Mouse (Mus musculus) lung, adult 2 months (tissue): ENCODE measurements around the gene C1ql4. TPM values are rescaled to one million over a fixed set of nuclear protein-coding genes. Genes with fewer than 3 reads are reported as not detected.

Experiments
- DNase-seq: peaks from one replicate; pipeline ENCODE4 v3.0.0; 2022
- H3K4me1 ChIP-seq: fragments of 200-500 bp; 2 replicates; pipeline ENCODE4 v1.6.1; 2011; ENCODE audit warnings: low read length; ENCODE audit not compliant: control insufficient read depth, insufficient read depth
- H3K4me3 ChIP-seq: fragments of 200-500 bp; replicated peaks from 2 replicates; pipeline ENCODE3; 2011; ENCODE audit warnings: low read depth, mild to moderate bottlenecking, control low read depth, low read length; ENCODE audit errors: extremely low read depth
- CTCF ChIP-seq: fragments of 200-500 bp; IDR thresholded peaks from 2 replicates; pipeline ENCODE4 v1.5.1; 2011; ENCODE audit warnings: mild to moderate bottlenecking, low read length, control low read depth; ENCODE audit not compliant: insufficient read depth
- POLR2A ChIP-seq: fragments of 200-500 bp; IDR thresholded peaks from 2 replicates; pipeline ENCODE4 v1.6.1; 2011; ENCODE audit warnings: low read depth, mild to moderate bottlenecking, control low read depth, low read length, borderline replicate concordance; ENCODE audit errors: extremely low read depth
- WGBS: fragments of 180-500 bp; shearing (Covaris S2); methylation state at CpG from one replicate; pipeline ENCODE4 v1.1.7; 2018; 5-methylcytosine and 5-hydroxymethylcytosine counted together
- polyA plus RNA-seq: library from polyadenylated mRNA; depleted of rRNA; stranded (reverse); fragments of >200 nt; gene quantifications from 2 replicates; pipeline ENCODE4 v1.2.3, GENCODE M21; 2012

The C1ql4 gene
- polyA plus RNA-seq, 1 experiment, result not detected

DNA sequence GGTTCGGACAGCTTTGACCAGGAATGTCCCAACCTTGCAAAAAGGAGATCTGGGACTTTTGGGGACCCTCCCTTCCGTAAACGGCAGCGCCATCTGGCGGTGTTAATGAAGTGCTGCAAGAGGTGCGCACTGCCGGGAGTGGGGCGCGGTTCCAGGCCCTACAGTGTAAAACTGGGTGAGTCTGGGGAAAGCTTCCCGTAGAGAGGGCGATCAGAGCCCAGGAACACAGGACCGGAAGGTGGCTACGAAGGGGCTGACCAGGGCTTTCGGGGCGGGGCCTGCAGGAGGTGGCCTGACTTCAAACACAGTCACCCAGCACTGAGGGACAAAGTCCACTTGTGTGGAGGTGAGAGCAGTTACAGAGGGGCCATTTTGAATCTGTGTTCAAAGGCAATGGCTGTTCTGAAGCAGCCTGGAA, 11.5 kb upstream of the C1ql4 start:
- H3K4me3 ChIP-seq, result no peak overlapping the region
- peak; percentile 73 for TF ChIP-seq CTCF
- no peak for TF ChIP-seq POLR2A
- WGBS, result 6% methylated on average over 15 of the region's 15 CpGs

DNA sequence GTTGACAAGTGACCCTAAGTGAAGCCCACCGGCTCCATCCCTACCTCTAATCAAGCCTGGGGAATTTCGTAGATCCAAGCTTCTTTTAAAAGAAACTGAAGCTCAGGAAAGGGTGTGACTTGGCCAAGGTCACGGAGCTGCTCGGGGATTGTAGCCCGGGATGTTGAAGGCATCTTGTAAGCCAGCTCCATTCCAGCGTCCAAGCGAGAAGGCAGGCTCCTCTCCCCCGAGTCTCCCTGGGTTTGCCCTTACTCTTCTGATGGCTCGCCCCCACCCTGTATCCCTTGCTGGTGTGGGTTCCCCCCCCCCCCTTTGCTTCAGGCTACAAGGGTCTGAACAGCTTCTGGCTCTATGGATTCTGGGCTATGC, 10.9 kb upstream of the C1ql4 start:
- DNase-seq, result no peak
- no peak overlapping the region for H3K4me3 ChIP-seq
- peaks cover 18% of the 10 kb centered on the region for H3K4me1 ChIP-seq
- TF ChIP-seq CTCF (no peak), POLR2A (no peak)
- 4% methylated on average over 9 of the region's 9 CpGs for WGBS

More for the DNA sequence above, 11.5 kb upstream of the C1ql4 start:
- peaks cover 16% of the 10 kb centered on the region for H3K4me1 ChIP-seq
- DNase-seq, result peak; percentile 66

DNA sequence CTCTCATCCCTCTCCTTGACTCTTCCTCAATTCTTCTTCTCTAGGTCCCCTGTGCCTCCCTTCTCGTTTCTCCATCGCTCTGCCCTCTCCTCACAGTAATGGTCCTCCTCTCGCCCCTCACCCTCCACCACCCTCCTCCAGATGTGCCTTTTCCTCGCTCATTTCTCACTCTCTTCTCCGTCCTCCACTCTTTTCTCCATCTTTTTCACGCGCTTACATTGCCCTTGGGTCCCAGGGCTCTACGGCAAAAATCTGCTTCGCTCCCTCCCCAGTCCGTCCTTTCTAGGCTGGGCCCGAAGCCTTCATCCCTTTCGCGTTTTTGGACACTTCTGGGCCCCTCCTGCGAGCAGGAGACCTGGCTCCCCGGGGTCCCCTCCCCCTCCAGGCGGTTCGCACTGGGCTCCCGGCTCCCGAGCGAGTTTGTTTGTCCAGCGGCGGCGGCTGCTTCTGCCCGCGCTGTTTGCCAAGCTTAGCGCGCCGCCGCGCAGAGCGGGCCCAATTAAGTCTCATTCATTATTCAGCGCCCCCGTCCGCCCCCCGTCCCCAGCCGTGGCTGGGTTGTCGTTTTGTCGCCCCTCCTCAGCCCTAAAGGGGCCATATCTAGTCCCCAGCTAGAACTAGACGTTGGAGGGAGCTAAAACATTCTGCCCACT, 10.3 kb upstream of the C1ql4 start:
- peaks cover 18% of the 10 kb centered on the region for H3K4me1 ChIP-seq
- peak overlapping the region; percentile 37 for H3K4me3 ChIP-seq
- peak; percentile 57 for DNase-seq
- WGBS, result 1% methylated on average over 39 of the region's 39 CpGs
- TF ChIP-seq CTCF (no peak), POLR2A (no peak)

DNA sequence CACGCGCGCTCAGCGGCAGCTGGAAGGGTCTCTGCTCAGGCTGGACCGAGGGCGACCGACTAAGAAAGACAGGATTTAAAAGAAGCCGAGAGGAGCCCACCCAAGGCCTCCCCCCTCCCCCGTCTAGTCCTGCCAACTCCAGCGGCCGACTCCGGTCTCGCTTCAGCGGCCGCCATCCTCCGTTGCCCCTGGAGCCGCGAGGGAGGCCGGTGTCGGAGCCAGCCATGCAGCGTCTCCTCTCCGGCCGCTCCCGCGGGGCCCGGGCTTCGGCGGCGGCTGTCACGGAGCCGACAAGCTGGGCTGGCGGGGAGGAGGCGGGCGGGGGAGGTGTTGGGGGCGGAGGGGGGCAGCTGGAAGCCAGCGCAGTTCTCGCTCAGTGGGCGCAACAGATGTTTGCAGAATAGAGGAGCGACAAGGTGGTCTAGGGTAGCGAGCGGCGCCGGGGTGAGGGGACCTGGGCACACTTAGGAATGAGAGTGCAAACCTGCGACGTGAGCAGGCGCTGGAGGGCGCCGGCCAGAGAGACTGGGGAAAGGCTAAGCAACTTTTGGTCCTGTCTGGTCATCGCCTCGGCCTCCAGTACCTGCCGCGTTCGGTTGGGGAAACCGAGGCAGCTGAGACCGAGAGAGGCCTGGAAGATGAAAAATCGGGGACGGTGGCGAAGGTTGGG, 9.3 kb upstream of the C1ql4 start:
- Histone ChIP-seq H3K4me3 (no peak overlapping the region), H3K4me1 (peaks cover 18% of the 10 kb centered on the region)
- no peak for TF ChIP-seq CTCF
- TF ChIP-seq POLR2A, result no peak
- under 1% methylated on average over 57 of the region's 58 CpGs for WGBS
- DNase-seq, result peak; percentile 40

DNA sequence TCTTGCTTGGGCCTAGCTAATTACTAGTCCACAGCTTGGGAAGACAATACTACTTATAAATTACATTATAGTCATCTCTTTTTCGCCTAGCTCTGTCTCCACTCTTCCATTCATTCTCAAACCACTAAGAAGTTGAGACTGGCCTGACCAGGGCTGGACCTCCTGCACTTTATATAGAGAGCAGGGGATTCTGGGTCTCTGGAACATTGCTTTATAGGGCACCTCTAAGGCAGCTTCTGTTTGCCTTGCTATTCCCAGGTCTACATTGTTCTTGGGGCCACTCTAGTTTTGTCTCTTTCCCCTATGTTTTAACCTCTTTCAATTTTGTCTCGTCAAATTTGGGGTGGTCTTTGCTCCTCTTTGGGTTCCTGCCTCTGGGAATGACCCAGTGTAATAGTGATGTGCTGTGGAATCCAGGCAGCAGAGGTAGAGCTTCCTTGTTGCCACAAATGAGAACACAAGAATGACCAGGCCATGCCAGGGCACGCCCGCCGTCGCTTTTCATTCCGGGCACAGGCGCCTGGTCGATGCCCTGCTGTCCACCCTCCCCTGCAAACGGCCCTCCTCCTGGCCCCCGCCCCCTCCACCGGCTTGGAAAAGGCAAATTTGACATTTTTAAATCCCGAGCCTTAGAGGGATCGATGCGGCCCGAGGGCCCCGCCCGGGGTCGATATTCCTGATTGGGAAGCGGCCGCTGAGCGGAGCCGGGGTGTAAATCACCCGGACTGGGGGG, 8.6 kb upstream of the C1ql4 start:
- TF ChIP-seq POLR2A (no peak), CTCF (no peak)
- 12% methylated on average over 24 of the region's 24 CpGs for WGBS
- no peak overlapping the region for H3K4me3 ChIP-seq

DNA sequence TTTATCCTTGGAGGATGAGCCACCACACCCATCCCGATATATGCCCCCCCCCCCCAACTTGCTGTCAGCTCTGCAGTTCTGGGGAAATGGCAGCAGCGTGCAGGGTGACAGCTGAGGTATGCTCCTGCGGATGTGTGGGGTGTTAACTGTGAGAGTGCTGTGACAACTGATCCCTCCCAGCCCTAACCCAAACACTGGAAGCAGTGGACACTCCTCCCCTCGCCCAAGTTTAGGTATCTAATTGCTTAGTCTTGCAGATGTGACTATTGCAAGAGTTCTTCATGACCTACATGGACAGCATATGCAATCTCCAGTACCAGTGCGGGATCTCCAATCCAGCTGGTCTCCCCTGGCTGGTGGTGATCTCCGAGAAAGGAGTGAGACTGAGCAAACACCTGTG, 7.7 kb upstream of the C1ql4 start:
- Histone ChIP-seq H3K4me3 (no peak overlapping the region), H3K4me1 (peaks cover 18% of the 10 kb centered on the region)
- WGBS, result 25% methylated on average over 6 of the region's 6 CpGs
- no peak for DNase-seq
- TF ChIP-seq CTCF, result no peak
- TF ChIP-seq POLR2A, result no peak

More for the DNA sequence above, 8.6 kb upstream of the C1ql4 start:
- no peak for DNase-seq
- H3K4me1 ChIP-seq, result peaks cover 18% of the 10 kb centered on the region

DNA sequence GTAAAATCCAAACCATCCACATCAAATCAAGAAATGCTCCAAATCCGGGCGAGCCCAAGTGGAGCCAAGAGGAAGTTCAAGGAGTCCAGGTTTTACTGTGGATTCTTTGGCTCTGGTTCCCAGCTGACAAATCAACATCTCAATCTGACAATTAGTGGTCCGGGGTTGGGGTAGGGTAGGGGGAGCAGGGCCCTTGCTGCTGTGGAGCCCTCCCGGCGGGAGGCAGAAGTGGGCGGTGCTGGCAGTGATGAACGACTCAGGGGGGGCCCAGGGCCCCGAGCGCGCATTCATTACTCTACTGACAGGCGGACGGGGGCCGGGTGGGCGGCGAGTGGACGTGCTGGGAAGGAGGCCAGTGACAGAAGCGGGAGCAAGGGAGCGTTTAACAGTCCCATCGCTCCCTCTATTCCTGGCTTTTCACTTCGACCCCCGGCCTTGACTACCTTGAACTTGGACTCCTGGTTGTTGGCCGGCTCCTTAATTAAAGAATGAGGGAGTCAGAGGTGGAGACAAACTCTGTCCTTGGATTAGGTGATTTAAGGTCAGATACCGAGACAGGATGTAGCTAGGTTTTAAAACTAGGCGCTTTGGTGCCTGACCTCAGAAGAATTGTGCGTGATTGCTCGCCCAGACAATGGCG, 7.1 kb upstream of the C1ql4 start:
- H3K4me1 ChIP-seq, result peaks cover 18% of the 10 kb centered on the region
- no peak for TF ChIP-seq CTCF
- no peak for TF ChIP-seq POLR2A
- WGBS, result 6% methylated on average over 27 of the region's 27 CpGs
- DNase-seq, result no peak
- no peak overlapping the region for H3K4me3 ChIP-seq

DNA sequence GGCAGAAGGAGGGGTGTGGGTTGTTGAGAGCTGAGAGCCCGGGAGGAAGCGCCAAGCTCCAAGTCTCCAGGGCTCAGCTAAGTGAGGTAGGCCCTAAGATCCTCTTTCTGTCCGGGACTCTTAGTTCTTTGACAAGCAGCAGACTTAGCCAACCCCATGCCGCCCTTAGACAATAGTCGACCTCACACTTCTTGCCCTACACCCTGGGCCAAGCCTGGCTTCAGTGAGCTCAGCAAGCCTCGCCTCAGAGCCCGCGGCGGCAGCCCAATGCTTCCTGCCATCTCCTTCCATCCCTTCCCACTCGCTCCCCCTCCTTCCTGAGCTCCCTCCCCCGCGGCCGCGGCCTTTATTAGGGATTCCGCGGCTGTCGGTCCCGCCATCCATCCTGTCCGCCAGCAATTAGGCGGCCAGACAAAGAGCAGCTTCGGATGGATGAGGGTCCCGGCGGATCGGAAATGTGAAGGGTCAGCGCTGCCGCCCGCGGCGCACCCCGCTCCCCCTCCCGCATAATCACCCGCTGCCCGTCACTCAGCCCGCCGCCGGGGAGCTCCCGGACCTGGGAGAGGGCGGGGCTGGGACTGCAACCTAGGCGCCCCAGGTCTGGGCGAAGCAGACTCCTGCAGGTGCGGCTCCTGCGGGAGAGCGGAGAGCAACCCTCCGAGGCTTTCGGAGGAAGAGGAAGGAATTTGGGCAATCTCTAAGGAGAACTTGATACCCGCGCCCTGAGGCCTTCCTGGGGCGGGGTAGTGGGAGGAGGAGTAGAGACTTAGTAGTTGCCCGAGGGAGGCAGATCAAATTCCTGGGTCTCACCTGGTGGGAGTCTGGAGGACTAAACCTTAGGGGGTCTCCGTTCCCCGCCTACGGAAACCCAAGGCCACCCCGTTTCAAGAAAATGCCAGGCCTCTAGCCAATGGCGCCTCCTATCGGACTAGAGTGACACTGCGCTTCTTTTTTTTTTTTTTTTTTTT, 6.0 kb upstream of the C1ql4 start:
- 4% methylated on average over 56 of the region's 56 CpGs for WGBS
- Histone ChIP-seq H3K4me3 (peak overlapping the region; percentile 5), H3K4me1 (peaks cover 15% of the 10 kb centered on the region)
- peak; percentile 50 for DNase-seq
- TF ChIP-seq POLR2A, result no peak
- TF ChIP-seq CTCF, result 0 out of 2 replicates have a peak, but pooled peaks have one; percentile 13

DNA sequence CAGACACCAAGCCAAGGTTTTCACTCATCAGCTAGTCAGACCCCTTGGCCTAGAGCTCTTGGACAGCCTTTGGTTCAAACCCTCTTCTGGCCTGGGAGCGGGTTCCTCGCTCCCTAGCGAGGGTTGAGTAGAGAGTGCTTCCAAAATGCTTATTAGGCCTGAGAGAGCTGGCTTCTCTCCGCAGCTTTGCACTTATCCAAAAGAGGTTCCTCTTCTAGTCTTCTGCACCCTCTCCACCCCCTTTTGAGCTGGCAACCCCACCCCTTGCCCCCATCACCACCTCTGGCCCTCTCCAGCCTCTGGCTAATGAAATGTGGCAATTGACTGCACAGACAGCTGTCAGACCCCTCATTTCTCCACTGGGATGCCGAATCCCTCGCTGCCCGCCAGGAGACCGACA, 5.3 kb upstream of the C1ql4 start, which contains the start of gene Dnajc22:
TSS of gene Dnajc22 (plus strand) at position 301 of the 400 bp plus-strand sequence.
- TF ChIP-seq CTCF, result no peak
- TF ChIP-seq POLR2A, result no peak
- WGBS, result 68% methylated on average over 8 of the region's 8 CpGs
- DNase-seq, result no peak
- peak within 1 kb of the TSS; percentile 5 for H3K4me3 ChIP-seq
- H3K4me1 ChIP-seq, result peaks cover 11% of the 10 kb centered on the region

DNA sequence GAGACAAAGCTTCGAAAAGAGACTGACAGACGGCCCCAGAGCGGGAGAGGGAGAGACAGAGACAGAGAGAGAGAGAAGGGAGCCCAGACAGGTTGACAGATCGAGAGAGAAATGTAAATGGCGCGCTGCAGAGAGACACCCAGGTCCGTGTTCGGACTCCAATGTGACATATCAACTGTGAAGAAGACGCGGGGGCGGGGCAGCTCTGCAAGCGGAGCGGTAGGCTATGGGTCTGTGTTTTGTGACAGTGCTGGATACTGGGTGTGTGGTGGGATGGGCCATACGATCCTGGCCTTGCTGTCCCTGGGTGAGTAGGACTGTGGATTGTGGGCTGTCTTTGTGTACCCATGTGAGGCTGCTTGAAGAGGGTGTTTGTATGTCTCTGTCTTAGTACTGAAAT, 1.5 kb upstream of the C1ql4 start:
- 26% methylated on average over 14 of the region's 14 CpGs for WGBS
- Histone ChIP-seq H3K4me1 (peaks cover 4% of the 10 kb centered on the region; the same call in 1 of the 2 replicates), H3K4me3 (no peak overlapping the region)
- no peak for TF ChIP-seq CTCF
- no peak for TF ChIP-seq POLR2A
- no peak for DNase-seq
